Mouse (Mus musculus): ENCODE results near the gene Clec2l. TPM values are rescaled to one million over a fixed set of nuclear protein-coding genes. Genes with fewer than 3 reads are reported as not detected.

Gene Clec2l
- polyA plus RNA-seq, 1 experiment from 2014 or later, result 1.0 TPM

- 93% methylated on average over 16 of the region's 16 CpGs for WGBS
- Histone ChIP-seq H3K36me3 (ENCODE audit: control insufficient read depth, insufficient read depth, low read length) (peaks cover 46% of the 10 kb centered on the region), H3K4me2 (ENCODE audit: low read depth, severe bottlenecking) (no peak overlapping the region), H3K27me3 (ENCODE audit: control insufficient read depth, insufficient read depth, low read length) (no peaks in the 10 kb centered on the region), H3K27ac (replicated peaks; ENCODE audit: low read depth, low read length) (no peak overlapping the region), H3K9ac (ENCODE audit: low read length) (no peak overlapping the region), H3K4me1 (ENCODE audit: control insufficient read depth, insufficient read depth, low read length) (no peaks in the 10 kb centered on the region), H3K9me3 (ENCODE audit: control insufficient read depth, low read length) (no peaks in the 10 kb centered on the region), H3K4me3 (ENCODE audit: low read depth, low read length) (no peak overlapping the region)
- ATAC-seq (ENCODE audit: insufficient number of reproducible peaks, low FRiP score, low TSS enrichment, low read depth) (no peak), DNase-seq (ENCODE audit: low spot score) (no peak)
Measured at GRCm38 (mm10) chr6:38715881-38716280, 53.0 kb downstream of the Clec2l start.

- no peaks in the 10 kb centered on the region for H3K9me3 ChIP-seq (ENCODE audit: control insufficient read depth, low read length)
- H3K27me3 ChIP-seq (ENCODE audit: control insufficient read depth, insufficient read depth, low read length), result no peaks in the 10 kb centered on the region
- H3K9ac ChIP-seq (ENCODE audit: low read length), result no peak overlapping the region
- WGBS, result 92% methylated on average over 7 of the region's 7 CpGs
- ATAC-seq (ENCODE audit: insufficient number of reproducible peaks, low FRiP score, low TSS enrichment, low read depth) (no peak), DNase-seq (ENCODE audit: low spot score) (no peak)
- H3K27ac ChIP-seq (replicated peaks; ENCODE audit: low read depth, low read length), result no peak overlapping the region
- H3K36me3 ChIP-seq (ENCODE audit: control insufficient read depth, insufficient read depth, low read length), result peaks cover 44% of the 10 kb centered on the region
- H3K4me1 ChIP-seq (ENCODE audit: control insufficient read depth, insufficient read depth, low read length), result no peaks in the 10 kb centered on the region
- no peak overlapping the region for H3K4me3 ChIP-seq (ENCODE audit: low read depth, low read length)
- no peak overlapping the region for H3K4me2 ChIP-seq (ENCODE audit: low read depth, severe bottlenecking)
Measured at GRCm38 (mm10) chr6:38718625-38719024, 55.8 kb downstream of the Clec2l start.

GRCm38 (mm10) chr6:38719229-38719628, 56.4 kb downstream of the Clec2l start:
- H3K4me1 ChIP-seq (ENCODE audit: control insufficient read depth, insufficient read depth, low read length), result no peaks in the 10 kb centered on the region
- no peak overlapping the region for H3K4me2 ChIP-seq (ENCODE audit: low read depth, severe bottlenecking)
- no peak overlapping the region for H3K9ac ChIP-seq (ENCODE audit: low read length)
- no peak for DNase-seq (ENCODE audit: low spot score)
- H3K9me3 ChIP-seq (ENCODE audit: control insufficient read depth, low read length), result no peaks in the 10 kb centered on the region
- H3K27me3 ChIP-seq (ENCODE audit: control insufficient read depth, insufficient read depth, low read length), result no peaks in the 10 kb centered on the region
- H3K27ac ChIP-seq (replicated peaks; ENCODE audit: low read depth, low read length), result no peak overlapping the region
- H3K4me3 ChIP-seq (ENCODE audit: low read depth, low read length), result no peak overlapping the region
- peaks cover 40% of the 10 kb centered on the region for H3K36me3 ChIP-seq (ENCODE audit: control insufficient read depth, insufficient read depth, low read length)
- WGBS, result 81% methylated on average over 6 of the region's 6 CpGs
- no peak for ATAC-seq (ENCODE audit: insufficient number of reproducible peaks, low FRiP score, low TSS enrichment, low read depth)

GRCm38 (mm10) chr6:38721361-38721760, 58.5 kb downstream of the Clec2l start:
- Histone ChIP-seq H3K27me3 (ENCODE audit: control insufficient read depth, insufficient read depth, low read length) (no peaks in the 10 kb centered on the region), H3K4me1 (ENCODE audit: control insufficient read depth, insufficient read depth, low read length) (no peaks in the 10 kb centered on the region), H3K4me2 (ENCODE audit: low read depth, severe bottlenecking) (no peak overlapping the region), H3K27ac (replicated peaks; ENCODE audit: low read depth, low read length) (no peak overlapping the region), H3K9me3 (ENCODE audit: control insufficient read depth, low read length) (no peaks in the 10 kb centered on the region), H3K9ac (ENCODE audit: low read length) (no peak overlapping the region), H3K4me3 (ENCODE audit: low read depth, low read length) (no peak overlapping the region), H3K36me3 (ENCODE audit: control insufficient read depth, insufficient read depth, low read length) (peaks cover 24% of the 10 kb centered on the region)
- no peak for ATAC-seq (ENCODE audit: insufficient number of reproducible peaks, low FRiP score, low TSS enrichment, low read depth)
- 68% methylated on average over 1 of the region's 1 CpGs for WGBS
- DNase-seq (ENCODE audit: low spot score), result no peak

- no peak for DNase-seq (ENCODE audit: low spot score)
- peaks cover 12% of the 10 kb centered on the region; the same call in 1 of the 2 replicates for H3K36me3 ChIP-seq (ENCODE audit: control insufficient read depth, insufficient read depth, low read length)
- no peak overlapping the region for H3K9ac ChIP-seq (ENCODE audit: low read length)
- H3K4me1 ChIP-seq (ENCODE audit: control insufficient read depth, insufficient read depth, low read length), result no peaks in the 10 kb centered on the region
- no peak overlapping the region for H3K4me2 ChIP-seq (ENCODE audit: low read depth, severe bottlenecking)
- H3K9me3 ChIP-seq (ENCODE audit: control insufficient read depth, low read length), result no peaks in the 10 kb centered on the region
- H3K27ac ChIP-seq (replicated peaks; ENCODE audit: low read depth, low read length), result no peak overlapping the region
- H3K4me3 ChIP-seq (ENCODE audit: low read depth, low read length), result no peak overlapping the region
- 95% methylated on average over 3 of the region's 3 CpGs for WGBS
- ATAC-seq (ENCODE audit: insufficient number of reproducible peaks, low FRiP score, low TSS enrichment, low read depth), result no peak
- no peaks in the 10 kb centered on the region for H3K27me3 ChIP-seq (ENCODE audit: control insufficient read depth, insufficient read depth, low read length)
Measured at GRCm38 (mm10) chr6:38725515-38725914, 62.6 kb downstream of the Clec2l start.

Other genes starting within 250 kb of the Clec2l start
- 14.9 and 17.2 TPM in 2 replicates for gene Ubn2, start 229.1 kb upstream of the Clec2l start, polyA plus RNA-seq (2014; fragmentation: Nextera tagmentation; extraction: Ambion mirVana)
- 94.2 and 99.0 TPM in 2 replicates for gene Fmc1, start 129.6 kb upstream of the Clec2l start, polyA plus RNA-seq (2014; fragmentation: Nextera tagmentation; extraction: Ambion mirVana)
- gene Luc7l2, start 111.7 kb upstream of the Clec2l start, polyA plus RNA-seq (2014; fragmentation: Nextera tagmentation; extraction: Ambion mirVana), result 42.7 and 43.7 TPM in 2 replicates
- gene Klrg2, start 25.8 kb upstream of the Clec2l start, polyA plus RNA-seq (2014; fragmentation: Nextera tagmentation; extraction: Ambion mirVana), result 0.13 and 0.15 TPM in 2 replicates
- 1.0 and 1.3 TPM in 2 replicates for gene Tbxas1, start 212.3 kb downstream of the Clec2l start, polyA plus RNA-seq (2014; fragmentation: Nextera tagmentation; extraction: Ambion mirVana)
- gene Hipk2, start 213.1 kb downstream of the Clec2l start, polyA plus RNA-seq (2014; fragmentation: Nextera tagmentation; extraction: Ambion mirVana), result 20.5 and 21.7 TPM in 2 replicates

All from limb, embryonic 11.5 days (tissue).